In the genomic region with DNA sequence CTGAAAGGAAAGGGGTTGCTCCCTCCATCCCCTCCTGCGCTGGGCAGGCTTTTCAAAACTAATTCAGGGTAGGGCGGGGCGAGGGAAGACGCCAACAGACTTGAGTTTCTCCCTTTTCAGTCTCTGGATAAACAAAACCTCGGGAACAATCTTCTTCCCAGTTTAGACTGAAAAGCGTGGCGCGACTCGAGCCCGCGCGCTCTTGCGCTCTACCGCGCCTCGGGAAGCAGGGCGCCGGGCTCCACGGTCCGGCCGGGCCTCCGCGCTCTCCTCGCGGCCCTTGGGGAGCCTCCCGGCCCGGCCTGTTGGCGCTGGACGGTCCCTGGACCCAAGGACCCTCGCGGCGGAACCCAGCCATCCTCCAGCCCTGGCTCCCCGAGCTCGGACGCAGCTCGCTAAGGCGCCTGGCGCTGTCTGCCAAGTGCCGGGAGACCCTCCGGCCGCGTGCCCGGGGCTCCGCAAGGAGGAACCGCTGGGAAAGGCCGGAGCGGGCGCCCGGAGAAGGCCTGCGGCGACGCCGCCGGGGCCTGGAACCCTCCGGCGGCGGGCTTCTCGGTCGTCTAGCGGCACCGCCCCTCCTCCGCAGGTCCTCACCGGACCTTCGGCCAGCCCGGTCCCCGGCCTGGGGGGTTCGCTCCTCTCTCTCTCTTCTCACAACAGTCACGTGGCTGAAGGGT, we compare ENCODE assay signal across 9 mouse cellular contexts. TPM values are rescaled to one million over a fixed set of nuclear protein-coding genes. Genes with fewer than 3 reads are reported as not detected.
DNase-seq lines count a peak whose midpoint lies in the region; ATAC-seq lines count a peak whose summit lies in the region.
"Had no signal": no experiment of that assay in that cellular context is flagged by ENCODE, and none has a peak within 500 bp of the region (broad histone marks: within the 10 kb centered on the region; RNA-seq: fewer than 3 reads in every experiment).

No protein-coding gene starts in this region.

- 0 out of 2 replicates have a peak overlapping the region, but pooled peaks have one; percentile 19 for H3K27ac ChIP-seq in heart, embryonic 16.5 days (ENCODE audit: low read length)
- H3K27ac ChIP-seq in brown adipose tissue, adult 24 weeks (replicated peaks; ENCODE audit: low read depth, low read length) = no peak overlapping the region
- H3K27ac ChIP-seq in hindbrain, embryonic 10.5 days = peak overlapping the region; percentile 82
- no peak overlapping the region for H3K27ac ChIP-seq in limb, embryonic 12.5 days

- H3K9me3 ChIP-seq in heart, embryonic 16.5 days (replicated peaks; ENCODE audit: control insufficient read depth, low read length) = no peaks in the 10 kb centered on the region
- no peaks in the 10 kb centered on the region for H3K9me3 ChIP-seq in hindbrain, embryonic 10.5 days
- H3K9me3 ChIP-seq in limb, embryonic 12.5 days = no peaks in the 10 kb centered on the region

- peaks cover 3% of the 10 kb centered on the region; the same call in 1 of the 2 replicates for H3K4me1 ChIP-seq in heart, embryonic 16.5 days (ENCODE audit: control insufficient read depth, insufficient read depth, low read length)
- no peaks in the 10 kb centered on the region for H3K4me1 ChIP-seq in brown adipose tissue, adult 24 weeks (ENCODE audit: control insufficient read depth, insufficient read depth, insufficient read length, low read length)
- H3K4me1 ChIP-seq in hindbrain, embryonic 10.5 days (replicated peaks) = peaks cover 15% of the 10 kb centered on the region
- peaks cover 6% of the 10 kb centered on the region for H3K4me1 ChIP-seq in limb, embryonic 12.5 days (replicated peaks)

- WGBS in heart, embryonic 16.5 days = under 1% methylated on average over 68 of the region's 68 CpGs
- under 1% methylated on average over 68 of the region's 68 CpGs for WGBS in hindbrain, embryonic 10.5 days
- under 1% methylated on average over 68 of the region's 68 CpGs for WGBS in limb, embryonic 12.5 days

- intact Hi-C loops in heart, postnatal 14 days (cut with DNase I) = no loop called here

- peak overlapping the region; percentile 69 for H3K4me2 ChIP-seq in heart, embryonic 16.5 days (ENCODE audit: low read depth, low read length)
- H3K4me2 ChIP-seq in limb, embryonic 12.5 days = peak overlapping the region; percentile 82

- peak overlapping the region; percentile 49; the same call in 1 of the 2 replicates for H3K9ac ChIP-seq in heart, embryonic 16.5 days (ENCODE audit: low read length)
- no peak overlapping the region; the same call in 1 of the 2 replicates for H3K9ac ChIP-seq in limb, embryonic 12.5 days (replicated peaks)

- no peaks in the 10 kb centered on the region for H3K36me3 ChIP-seq in heart, embryonic 16.5 days (ENCODE audit: control insufficient read depth, insufficient read depth)
- H3K36me3 ChIP-seq in hindbrain, embryonic 10.5 days = no peaks in the 10 kb centered on the region
- H3K36me3 ChIP-seq in limb, embryonic 12.5 days = no peaks in the 10 kb centered on the region

- H3K4me3 ChIP-seq in heart, embryonic 16.5 days (ENCODE audit: low read length) = peak overlapping the region; percentile 53
- H3K4me3 ChIP-seq in brown adipose tissue, adult 24 weeks (ENCODE audit: insufficient read depth, low read depth, low read length) = peak overlapping the region; percentile 36
- peak overlapping the region; percentile 59 for H3K4me3 ChIP-seq in hindbrain, embryonic 10.5 days
- H3K4me3 ChIP-seq in limb, embryonic 12.5 days (replicated peaks) = peak overlapping the region; percentile 45

- peak; percentile 58; the same call in 1 of the 2 replicates for ATAC-seq in heart, embryonic 16.5 days (replicated peaks; ENCODE audit: extremely low read depth, insufficient read depth, low FRiP score)
- ATAC-seq in limb, embryonic 12.5 days (ENCODE audit: insufficient number of reproducible peaks, insufficient read depth, low FRiP score, low TSS enrichment, low read depth) = peak; percentile 47; the same call in 1 of the 2 replicates
- no peak for ATAC-seq in cerebellum, adult (ENCODE audit: insufficient number of reproducible peaks, low FRiP score, low TSS enrichment)

- DNase-seq in heart, postnatal 14 days = no peak
- peak; percentile 74 for DNase-seq in hindbrain, embryonic 10.5 days (ENCODE audit: low spot score)
- DNase-seq in right cerebral cortex, postnatal 10 days (ENCODE audit: low spot score in 2 of 2) = peak; percentile 85 to 88
- DNase-seq in urinary bladder, adult 2 months (ENCODE audit: low spot score) = no peak

- peaks cover 50% of the 10 kb centered on the region for H3K27me3 ChIP-seq in heart, embryonic 16.5 days (ENCODE audit: control insufficient read depth, insufficient read depth, low read length)
- peaks cover 86% of the 10 kb centered on the region for H3K27me3 ChIP-seq in hindbrain, embryonic 10.5 days (ENCODE audit: insufficient read depth, poor library complexity, severe bottlenecking)
- H3K27me3 ChIP-seq in limb, embryonic 12.5 days = peaks cover 55% of the 10 kb centered on the region

RNA-seq across cellular contexts. Expression of a gene that starts 16.3 kb away (rescaled TPM):
- not detected in 2 replicates for polyA plus RNA-seq in heart, embryonic 16.5 days (2015; fragmentation: Nextera tagmentation; extraction: Ambion mirVana)
- total RNA-seq in heart, postnatal 14 days (2021) = not detected
- not detected in 2 replicates for polyA plus RNA-seq in brown adipose tissue, adult 24 weeks (2012; ENCODE audit: insufficient read depth, insufficient read length, missing spikeins)
- polyA plus RNA-seq in hindbrain, embryonic 10.5 days (2016; fragmentation: Nextera tagmentation; extraction: Ambion mirVana) = not detected in 2 replicates
- not detected in 2 replicates for polyA plus RNA-seq in limb, embryonic 12.5 days (2016; fragmentation: Nextera tagmentation; extraction: Ambion mirVana)
- polyA plus RNA-seq in urinary bladder, adult 2 months (2012; rRNA removed) = not detected in 2 replicates
- total RNA-seq: MEL had no signal

RNA-seq across cellular contexts. Expression of a gene that starts 18.8 kb away (rescaled TPM):
- 0.12 and 0.38 TPM in 2 replicates for polyA plus RNA-seq in heart, embryonic 16.5 days (2015; fragmentation: Nextera tagmentation; extraction: Ambion mirVana)
- not detected for total RNA-seq in heart, postnatal 14 days (2021)
- not detected in 2 replicates for polyA plus RNA-seq in brown adipose tissue, adult 24 weeks (2012; ENCODE audit: insufficient read depth, insufficient read length, missing spikeins)
- 0.81 and 1.9 TPM in 2 replicates for polyA plus RNA-seq in hindbrain, embryonic 10.5 days (2016; fragmentation: Nextera tagmentation; extraction: Ambion mirVana)
- not detected in 2 replicates for polyA plus RNA-seq in limb, embryonic 12.5 days (2016; fragmentation: Nextera tagmentation; extraction: Ambion mirVana)
- not detected in 2 replicates for polyA plus RNA-seq in urinary bladder, adult 2 months (2012; rRNA removed)
- total RNA-seq: MEL had no signal

Comparison
In these comparisons a context has a peak if more than half of its experiments do, and no peak if none do; other contexts are left out.
1. H3K27ac ChIP-seq: peak in heart, embryonic 16.5 days (single experiment) and hindbrain, embryonic 10.5 days (single experiment); none in brown adipose tissue, adult 24 weeks (single experiment) and limb, embryonic 12.5 days (single experiment).
2. DNase-seq: peak in hindbrain, embryonic 10.5 days (single experiment) and right cerebral cortex, postnatal 10 days (2 of 2); none in heart, postnatal 14 days (0 of 2) and urinary bladder, adult 2 months (single experiment).
3. Peak in every context shown above with its lines, with median percentiles within 50 percentile points of each other: H3K4me3 ChIP-seq.